Mouse (Mus musculus): ENCODE results near the gene Trim62. TPM values are rescaled to one million over a fixed set of nuclear protein-coding genes. Genes with fewer than 3 reads are reported as not detected.

The Trim62 gene
- polyA plus RNA-seq (2012; rRNA removed): 8.7 and 14.1 TPM in 2 replicates

DNA sequence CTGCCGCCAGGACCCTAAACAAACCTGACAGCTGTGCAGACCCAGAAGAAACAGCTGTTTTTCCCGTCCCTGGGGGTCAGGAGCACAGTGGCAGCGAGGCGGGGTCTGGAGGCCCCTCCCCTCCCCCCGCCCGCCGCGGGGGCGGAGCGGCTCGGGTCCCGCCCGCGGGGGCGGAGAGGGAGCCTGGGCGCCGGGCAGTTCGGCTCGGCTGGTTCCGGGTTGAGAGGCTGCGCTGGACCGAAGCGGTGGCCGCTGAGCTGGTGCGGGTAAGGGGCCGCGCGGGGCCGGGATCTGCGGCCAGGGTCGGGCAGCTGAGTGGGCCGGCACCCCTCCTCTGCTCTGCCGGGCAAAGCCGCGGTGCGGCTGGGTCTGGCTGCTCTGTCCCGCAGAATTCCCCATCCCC, at the start of gene Trim62:
Gene Trim62, plus strand, starts transcription at position 202 of the 403 bp plus-strand sequence.

Other genes starting within 250 kb of the Trim62 start
- gene Phc2, start 228.9 kb upstream of the Trim62 start, polyA plus RNA-seq (2012; rRNA removed): 168 and 171 TPM in 2 replicates
- gene A3galt2, start 128.2 kb upstream of the Trim62 start, polyA plus RNA-seq (2012; rRNA removed): 2.4 and 2.6 TPM in 2 replicates
- 53.7 and 84.1 TPM in 2 replicates for gene Zfp362, start 77.5 kb upstream of the Trim62 start, polyA plus RNA-seq (2012; rRNA removed)
- 14.2 and 16.4 TPM in 2 replicates for gene Azin2, start 78.9 kb downstream of the Trim62 start, polyA plus RNA-seq (2012; rRNA removed)
- 112 and 201 TPM in 2 replicates for gene Ak2, start 108.4 kb downstream of the Trim62 start, polyA plus RNA-seq (2012; rRNA removed)
- gene Rnf19b, start 174.7 kb downstream of the Trim62 start, polyA plus RNA-seq (2012; rRNA removed): 25.5 and 30.5 TPM in 2 replicates
- 1.0 and 2.0 TPM in 2 replicates for gene Tmem54, start 222.0 kb downstream of the Trim62 start, polyA plus RNA-seq (2012; rRNA removed)
- gene Hpca, start 238.5 kb downstream of the Trim62 start, polyA plus RNA-seq (2012; rRNA removed): 6.5 and 7.7 TPM in 2 replicates